Mouse (Mus musculus) c-Kit-positive CD71-positive TER-119-positive erythroid progenitor cells, embryonic 14.5 days (primary cell): Measurements from ENCODE around the gene Rbm43.
"Not testable (repeated sequence)": the region's sequence is repeated elsewhere in the genome, so short reads cannot be mapped to it uniquely, and the experiment has no call there.

Experiments used
- DNase-seq: peaks from one replicate; pipeline ENCODE4 v3.0.0-alpha.2; 2013; ENCODE audit warnings: low spot score

Rbm43 gene

GRCm38 (mm10) chr2:51912740-51913139 is 22.2 kb downstream of the Rbm43 start:
- DNase-seq, result no peak

GRCm38 (mm10) chr2:51911864-51912263 is 23.1 kb downstream of the Rbm43 start:
- no peak for DNase-seq

- no peak for DNase-seq
Observed at GRCm38 (mm10) chr2:51907538-51908110, 27.3 kb downstream of the Rbm43 start.

- no peak for DNase-seq
Observed at GRCm38 (mm10) chr2:51905637-51906036, 29.3 kb downstream of the Rbm43 start.

GRCm38 (mm10) chr2:51892411-51892901 is 42.5 kb downstream of the Rbm43 start:
- no peak for DNase-seq

- no peak for DNase-seq
Observed at GRCm38 (mm10) chr2:51890961-51891360, 44.0 kb downstream of the Rbm43 start.

GRCm38 (mm10) chr2:51890139-51890538 is 44.8 kb downstream of the Rbm43 start:
- DNase-seq, result not testable (repeated sequence)

GRCm38 (mm10) chr2:51880143-51880542 is 54.8 kb downstream of the Rbm43 start:
- no peak for DNase-seq
